In genomic region chr7:128566311-128566710, GRCm38 (mm10) we compare ENCODE assay signal across 23 mouse cellular contexts. TPM values are rescaled to one million over a fixed set of nuclear protein-coding genes. Genes with fewer than 3 reads are reported as not detected.
DNase-seq lines count a peak whose midpoint lies in the region; ATAC-seq and TF ChIP-seq lines count a peak whose summit lies in the region.
"Had no signal": no experiment of that assay in that cellular context is flagged by ENCODE, and none has a peak within 500 bp of the region (broad histone marks: within the 10 kb centered on the region; RNA-seq: fewer than 3 reads in every experiment).

No protein-coding gene starts in this region.

- no peaks in the 10 kb centered on the region for H3K36me3 ChIP-seq in kidney, postnatal 0 days (ENCODE audit: insufficient read depth, low read length)
- H3K36me3 ChIP-seq in kidney, embryonic 16.5 days (ENCODE audit: insufficient read depth, low read length): no peaks in the 10 kb centered on the region
- H3K36me3 ChIP-seq: embryonic facial prominence, embryonic 12.5 days; embryonic facial prominence, embryonic 15.5 days; G1E; hindbrain, embryonic 12.5 days; hindbrain, embryonic 15.5 days had no signal

- 48% methylated on average over 7 of the region's 7 CpGs for WGBS in kidney, postnatal 0 days
- WGBS in kidney, embryonic 16.5 days: 54% methylated on average over 7 of the region's 7 CpGs

- peak; percentile 8; the same call in 1 of the 2 replicates for TF ChIP-seq CTCF in kidney, postnatal 0 days (IDR thresholded peaks at IDR 0.05; ENCODE audit: low read depth)

- H3K4me1 ChIP-seq in kidney, postnatal 0 days (replicated peaks; ENCODE audit: insufficient read depth, low read length): no peaks in the 10 kb centered on the region
- no peaks in the 10 kb centered on the region for H3K4me1 ChIP-seq in kidney, embryonic 16.5 days (ENCODE audit: insufficient read depth, low read length)
- H3K4me1 ChIP-seq: embryonic facial prominence, embryonic 12.5 days; embryonic facial prominence, embryonic 15.5 days; hindbrain, embryonic 12.5 days; hindbrain, embryonic 15.5 days had no signal

- DNase-seq in kidney, postnatal 0 days (ENCODE audit: low spot score): no peak
- DNase-seq in spleen, postnatal 36 days (ENCODE audit: low spot score in 2 of 2): peak; percentile 35 to 47
- no peak for DNase-seq in spleen, postnatal 4 days (ENCODE audit: low spot score in 2 of 2)
- DNase-seq in ZHBTc4 (ENCODE audit: low read depth, low spot score): peak; percentile 15
- no peak for DNase-seq in Muller cell, postnatal 12 days (ENCODE audit: inconsistent ontology term)
- DNase-seq: adrenal gland, postnatal 10 days; adrenal gland, postnatal 36 days; cerebellum, adult 18-20 months; cerebellum, adult 9-11 months; forebrain, postnatal 0 days; gastrocnemius, adult 2 months; gastrocnemius, postnatal 14 days; heart, adult 11 months had no signal

- no peaks in the 10 kb centered on the region for H3K9me3 ChIP-seq in kidney, postnatal 0 days (replicated peaks; ENCODE audit: low read length)
- no peaks in the 10 kb centered on the region for H3K9me3 ChIP-seq in kidney, embryonic 16.5 days (ENCODE audit: low read length)
- H3K9me3 ChIP-seq: embryonic facial prominence, embryonic 12.5 days; embryonic facial prominence, embryonic 15.5 days; G1E; hindbrain, embryonic 12.5 days; hindbrain, embryonic 15.5 days had no signal

- no peak overlapping the region for H3K9ac ChIP-seq in kidney, postnatal 0 days (ENCODE audit: low read depth, low read length)
- no peak overlapping the region for H3K9ac ChIP-seq in kidney, embryonic 16.5 days (replicated peaks; ENCODE audit: low read length)
- H3K9ac ChIP-seq: embryonic facial prominence, embryonic 12.5 days; embryonic facial prominence, embryonic 15.5 days; forebrain, postnatal 0 days; hindbrain, embryonic 12.5 days; hindbrain, embryonic 15.5 days had no signal

- H3K27me3 ChIP-seq in kidney, postnatal 0 days (ENCODE audit: insufficient read depth, low read length): no peaks in the 10 kb centered on the region
- no peaks in the 10 kb centered on the region for H3K27me3 ChIP-seq in kidney, embryonic 16.5 days (ENCODE audit: insufficient read depth, low read length)
- H3K27me3 ChIP-seq: CH12.LX; embryonic facial prominence, embryonic 12.5 days; embryonic facial prominence, embryonic 15.5 days; hindbrain, embryonic 12.5 days; hindbrain, embryonic 15.5 days had no signal

- H3K4me3 ChIP-seq in kidney, postnatal 0 days (replicated peaks; ENCODE audit: low read depth, low read length): no peak overlapping the region
- H3K4me3 ChIP-seq in kidney, embryonic 16.5 days (ENCODE audit: low read length): no peak overlapping the region
- H3K4me3 ChIP-seq: embryonic facial prominence, embryonic 12.5 days; embryonic facial prominence, embryonic 15.5 days; gastrocnemius, adult 2 months; hindbrain, embryonic 12.5 days; hindbrain, embryonic 15.5 days had no signal

- H3K4me2 ChIP-seq in kidney, postnatal 0 days (ENCODE audit: low read length): no peak overlapping the region
- H3K4me2 ChIP-seq in kidney, embryonic 16.5 days (replicated peaks; ENCODE audit: low read depth, low read length): no peak overlapping the region
- H3K4me2 ChIP-seq: embryonic facial prominence, embryonic 12.5 days; embryonic facial prominence, embryonic 15.5 days; heart, embryonic 11.5 days; hindbrain, embryonic 12.5 days; hindbrain, embryonic 15.5 days had no signal

- ATAC-seq in kidney, postnatal 0 days (replicated peaks; ENCODE audit: low FRiP score, low read depth): no peak
- no peak for ATAC-seq in kidney, embryonic 16.5 days (ENCODE audit: low FRiP score, low TSS enrichment)
- no peak for ATAC-seq in megakaryocyte progenitor cell, adult 5-6 weeks (replicated peaks; ENCODE audit: poor library complexity)
- ATAC-seq: forebrain, embryonic 14.5 days; forebrain, postnatal 0 days had no signal

- H3K27ac ChIP-seq in kidney, postnatal 0 days: no peak overlapping the region
- H3K27ac ChIP-seq in kidney, embryonic 16.5 days (ENCODE audit: low read length): no peak overlapping the region
- H3K27ac ChIP-seq: embryonic facial prominence, embryonic 12.5 days; embryonic facial prominence, embryonic 15.5 days; gastrocnemius, adult 2 months; hindbrain, embryonic 12.5 days; hindbrain, embryonic 15.5 days had no signal

RNA-seq across cellular contexts. Expression of gene Bag3, which starts 42.9 kb away (rescaled TPM):
- polyA plus RNA-seq in kidney, postnatal 0 days (2015; fragmentation: Nextera tagmentation; extraction: Ambion mirVana): 15.0 and 15.1 TPM in 2 replicates
- 11.7 and 15.8 TPM in 2 replicates for polyA plus RNA-seq in kidney, embryonic 16.5 days (2015; fragmentation: Nextera tagmentation; extraction: Ambion mirVana)
- total RNA-seq in megakaryocyte progenitor cell, adult 5-6 weeks (2015): 6.8 and 8.5 TPM in 2 replicates
- 6.2 and 6.4 TPM in 2 replicates for total RNA-seq in megakaryocyte progenitor cell, adult 5-6 weeks (2017)

RNA-seq across cellular contexts. Expression of gene Inpp5f, which starts 44.8 kb away (rescaled TPM):
- 22.0 and 23.8 TPM in 2 replicates for polyA plus RNA-seq in kidney, postnatal 0 days (2015; fragmentation: Nextera tagmentation; extraction: Ambion mirVana)
- polyA plus RNA-seq in kidney, embryonic 16.5 days (2015; fragmentation: Nextera tagmentation; extraction: Ambion mirVana): 24.5 and 25.9 TPM in 2 replicates
- total RNA-seq in megakaryocyte progenitor cell, adult 5-6 weeks (2015): 8.4 and 8.8 TPM in 2 replicates
- 9.8 and 11.2 TPM in 2 replicates for total RNA-seq in megakaryocyte progenitor cell, adult 5-6 weeks (2017)

Comparison
In these comparisons a context has a peak if more than half of its experiments do, and no peak if none do; other contexts are left out.
1. DNase-seq: peak in spleen, postnatal 36 days (2 of 2) and ZHBTc4 (single experiment); none in kidney, postnatal 0 days (single experiment), spleen, postnatal 4 days (0 of 2) and Muller cell, postnatal 12 days (single experiment).